Mouse (Mus musculus) heart, adult 2 months (tissue): ENCODE data around the gene Ndufa5.

ENCODE experiments used
- CTCF ChIP-seq: fragments of 200-600 bp; IDR thresholded peaks from 2 replicates; pipeline ENCODE4 v1.8.1; 2022; ENCODE audit warnings: antibody characterized with exemption, mild to moderate bottlenecking, moderate library complexity
- EP300 ChIP-seq: fragments of 200-500 bp; IDR thresholded peaks from 2 replicates; pipeline ENCODE4 v1.6.1; 2011; ENCODE audit warnings: low read depth, low read length, control low read depth; ENCODE audit not compliant: insufficient read depth
- POLR2A ChIP-seq: fragments of 200-500 bp; IDR thresholded peaks from 2 replicates; pipeline ENCODE4 v1.6.1; 2011; ENCODE audit warnings: mild to moderate bottlenecking, low read depth, low read length, control low read depth; ENCODE audit not compliant: insufficient read depth

DNA sequence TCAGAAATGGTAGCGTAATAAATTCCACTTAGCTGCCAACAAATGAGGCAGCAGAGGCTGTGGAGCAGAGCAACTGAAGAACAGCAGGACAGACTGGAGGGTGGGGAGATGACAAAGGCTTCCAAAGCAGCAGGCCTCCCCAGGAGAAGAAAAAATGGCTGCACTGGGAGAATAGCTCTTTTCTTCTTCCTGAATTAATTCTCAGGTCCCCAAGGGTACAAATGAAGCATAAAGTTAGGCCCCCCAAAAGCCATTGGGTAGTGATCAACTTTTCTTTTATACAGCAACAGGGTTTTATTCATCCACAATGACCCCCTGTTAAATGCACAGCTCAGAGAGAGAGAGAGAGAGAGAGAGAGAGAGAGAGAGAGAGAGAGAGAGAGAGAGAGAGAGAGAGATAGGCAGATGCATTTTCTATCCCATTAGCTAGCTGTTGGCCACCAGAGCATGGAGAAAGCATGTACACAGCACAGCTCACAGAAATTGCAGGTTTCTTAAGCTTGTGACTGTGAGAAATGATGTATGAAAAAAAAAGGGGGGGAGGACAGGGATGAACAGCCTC lies 57.2 kb downstream of the Ndufa5 start:
- TF ChIP-seq CTCF: no peak
- TF ChIP-seq POLR2A: no peak
- TF ChIP-seq EP300: no peak
